In genomic region chr9:106169917-106170316, GRCm38 (mm10) we compare ENCODE assay signal across 8 mouse cellular contexts. TPM values are rescaled to one million over a fixed set of nuclear protein-coding genes. Genes with fewer than 3 reads are reported as not detected.
DNase-seq lines count a peak whose midpoint lies in the region; ATAC-seq lines count a peak whose summit lies in the region.

No protein-coding gene starts in this region.

- H3K4me1 ChIP-seq in heart, embryonic 14.5 days (ENCODE audit: control insufficient read depth in 2 of 2, insufficient read depth in 2 of 2, low read length in 2 of 2), result peaks cover 10 to 27% of the 10 kb centered on the region in 2 experiments
- H3K4me1 ChIP-seq in brown adipose tissue, adult 24 weeks (ENCODE audit: control insufficient read depth, insufficient read depth, insufficient read length, low read length), result peaks cover 9% of the 10 kb centered on the region
- H3K4me1 ChIP-seq in hindbrain, embryonic 14.5 days (replicated peaks; ENCODE audit: control insufficient read depth, insufficient read depth, low read length), result peaks cover 33% of the 10 kb centered on the region
- H3K4me1 ChIP-seq in midbrain, embryonic 13.5 days (replicated peaks), result peaks cover 37% of the 10 kb centered on the region

- no peaks in the 10 kb centered on the region for H3K27me3 ChIP-seq in heart, embryonic 14.5 days (ENCODE audit: control insufficient read depth, insufficient read depth, low read length)
- H3K27me3 ChIP-seq in hindbrain, embryonic 14.5 days (ENCODE audit: control insufficient read depth, insufficient read depth, low read length), result no peaks in the 10 kb centered on the region
- H3K27me3 ChIP-seq in midbrain, embryonic 13.5 days, result 0 out of 2 replicates have a peak, but pooled peaks cover 3% of the 10 kb centered on the region

- DNase-seq in heart, adult 9 months (ENCODE audit: low spot score in 2 of 2), result no peak
- no peak for DNase-seq in hindbrain, embryonic 14.5 days (ENCODE audit: low spot score)
- no peak for DNase-seq in spleen, adult 18-20 months
- DNase-seq in thymus, postnatal 36 days, result no peak
- no peak for DNase-seq in cerebellum, postnatal 25 days

- WGBS in heart, embryonic 14.5 days, result 34% methylated on average over 6 of the region's 6 CpGs
- 42% methylated on average over 6 of the region's 6 CpGs for WGBS in hindbrain, embryonic 14.5 days
- WGBS in midbrain, embryonic 13.5 days, result 39% methylated on average over 6 of the region's 6 CpGs

- H3K9ac ChIP-seq in heart, embryonic 14.5 days (ENCODE audit: low read length), result peak overlapping the region; percentile 94; the same call in 1 of the 2 replicates
- peak overlapping the region; percentile 92 for H3K9ac ChIP-seq in hindbrain, embryonic 14.5 days
- peak overlapping the region; percentile 95; the same call in 1 of the 2 replicates for H3K9ac ChIP-seq in midbrain, embryonic 13.5 days (replicated peaks)

- H3K4me2 ChIP-seq in heart, embryonic 14.5 days (ENCODE audit: low read length), result peak overlapping the region; percentile 78
- peak overlapping the region; percentile 95 for H3K4me2 ChIP-seq in hindbrain, embryonic 14.5 days (replicated peaks)
- peak overlapping the region; percentile 92 for H3K4me2 ChIP-seq in midbrain, embryonic 13.5 days (replicated peaks)

- H3K4me3 ChIP-seq in heart, embryonic 14.5 days (ENCODE audit: control insufficient read depth in 1 of 2, insufficient read depth in 1 of 2, low read depth in 1 of 2, low read length in 2 of 2), result no peak overlapping the region; a peak in 1 of 4 replicates
- H3K4me3 ChIP-seq in brown adipose tissue, adult 24 weeks (ENCODE audit: insufficient read depth, low read depth, low read length), result peak overlapping the region; percentile 65
- peak overlapping the region; percentile 82 for H3K4me3 ChIP-seq in hindbrain, embryonic 14.5 days (replicated peaks; ENCODE audit: low read length)
- H3K4me3 ChIP-seq in midbrain, embryonic 13.5 days (replicated peaks), result peak overlapping the region; percentile 98; the same call in 1 of the 2 replicates

- H3K27ac ChIP-seq in heart, embryonic 14.5 days (replicated peaks in 1 of 2; ENCODE audit: control insufficient read depth in 1 of 2, insufficient read depth in 1 of 2, low read depth in 2 of 2, low read length in 2 of 2), result no peak overlapping the region
- H3K27ac ChIP-seq in brown adipose tissue, adult 24 weeks (replicated peaks; ENCODE audit: low read depth, low read length), result no peak overlapping the region
- H3K27ac ChIP-seq in hindbrain, embryonic 14.5 days, result peak overlapping the region; percentile 98; the same call in 1 of the 2 replicates
- 0 out of 2 replicates have a peak overlapping the region, but pooled peaks have one; percentile 98 for H3K27ac ChIP-seq in midbrain, embryonic 13.5 days

- no peaks in the 10 kb centered on the region for H3K36me3 ChIP-seq in heart, embryonic 14.5 days (ENCODE audit: control insufficient read depth, insufficient read depth, low read length)
- no peaks in the 10 kb centered on the region for H3K36me3 ChIP-seq in hindbrain, embryonic 14.5 days (replicated peaks; ENCODE audit: control insufficient read depth, insufficient read depth)
- no peaks in the 10 kb centered on the region for H3K36me3 ChIP-seq in midbrain, embryonic 13.5 days

- ATAC-seq in heart, embryonic 14.5 days (ENCODE audit: insufficient number of reproducible peaks, insufficient read depth, low FRiP score, low read depth), result no peak
- no peak for ATAC-seq in hindbrain, embryonic 14.5 days (ENCODE audit: low FRiP score)
- no peak for ATAC-seq in midbrain, embryonic 13.5 days

- no peaks in the 10 kb centered on the region for H3K9me3 ChIP-seq in heart, embryonic 14.5 days (ENCODE audit: control insufficient read depth, low read length)
- H3K9me3 ChIP-seq in hindbrain, embryonic 14.5 days (ENCODE audit: control insufficient read depth, low read length), result no peaks in the 10 kb centered on the region
- H3K9me3 ChIP-seq in midbrain, embryonic 13.5 days, result no peaks in the 10 kb centered on the region

RNA-seq across cellular contexts. Expression of gene Wdr82, which starts 0.8 kb away (rescaled TPM):
- 19.6 and 22.6 TPM in 2 replicates for polyA plus RNA-seq in heart, embryonic 14.5 days (2014; fragmentation: Nextera tagmentation; extraction: Ambion mirVana)
- 19.7 and 20.3 TPM in 2 replicates for polyA plus RNA-seq in brown adipose tissue, adult 24 weeks (2012; ENCODE audit: insufficient read depth, insufficient read length, missing spikeins)
- polyA plus RNA-seq in hindbrain, embryonic 14.5 days (2014; fragmentation: Nextera tagmentation; extraction: Ambion mirVana), result 40.2 and 42.3 TPM in 2 replicates
- polyA plus RNA-seq in midbrain, embryonic 13.5 days (2015; fragmentation: Nextera tagmentation; extraction: Ambion mirVana), result 36.0 and 42.5 TPM in 2 replicates

RNA-seq across cellular contexts. Expression of gene Glyctk, which starts 12.0 kb away (rescaled TPM):
- polyA plus RNA-seq in heart, embryonic 14.5 days (2014; fragmentation: Nextera tagmentation; extraction: Ambion mirVana), result 0.73 and 1.0 TPM in 2 replicates
- polyA plus RNA-seq in brown adipose tissue, adult 24 weeks (2012; ENCODE audit: insufficient read depth, insufficient read length, missing spikeins), result 1.3 and 2.2 TPM in 2 replicates
- polyA plus RNA-seq in hindbrain, embryonic 14.5 days (2014; fragmentation: Nextera tagmentation; extraction: Ambion mirVana), result 2.3 and 3.0 TPM in 2 replicates
- 10.1 TPM in 2 replicates for polyA plus RNA-seq in midbrain, embryonic 13.5 days (2015; fragmentation: Nextera tagmentation; extraction: Ambion mirVana)

RNA-seq across cellular contexts. Expression of gene Ppm1m, which starts 29.6 kb away (rescaled TPM):
- 19.1 and 19.4 TPM in 2 replicates for polyA plus RNA-seq in heart, embryonic 14.5 days (2014; fragmentation: Nextera tagmentation; extraction: Ambion mirVana)
- polyA plus RNA-seq in brown adipose tissue, adult 24 weeks (2012; ENCODE audit: insufficient read depth, insufficient read length, missing spikeins), result 104 and 137 TPM in 2 replicates
- 13.0 and 13.4 TPM in 2 replicates for polyA plus RNA-seq in hindbrain, embryonic 14.5 days (2014; fragmentation: Nextera tagmentation; extraction: Ambion mirVana)
- polyA plus RNA-seq in midbrain, embryonic 13.5 days (2015; fragmentation: Nextera tagmentation; extraction: Ambion mirVana), result 16.7 and 16.9 TPM in 2 replicates

RNA-seq across cellular contexts. Expression of gene Twf2, which starts 33.0 kb away (rescaled TPM):
- 45.5 and 48.8 TPM in 2 replicates for polyA plus RNA-seq in heart, embryonic 14.5 days (2014; fragmentation: Nextera tagmentation; extraction: Ambion mirVana)
- 13.6 and 19.5 TPM in 2 replicates for polyA plus RNA-seq in brown adipose tissue, adult 24 weeks (2012; ENCODE audit: insufficient read depth, insufficient read length, missing spikeins)
- polyA plus RNA-seq in hindbrain, embryonic 14.5 days (2014; fragmentation: Nextera tagmentation; extraction: Ambion mirVana), result 49.6 and 52.9 TPM in 2 replicates
- 52.2 and 53.3 TPM in 2 replicates for polyA plus RNA-seq in midbrain, embryonic 13.5 days (2015; fragmentation: Nextera tagmentation; extraction: Ambion mirVana)

RNA-seq across cellular contexts. Expression of gene Tlr9, which starts 52.5 kb away (rescaled TPM):
- 0.05 and 0.09 TPM in 2 replicates for polyA plus RNA-seq in heart, embryonic 14.5 days (2014; fragmentation: Nextera tagmentation; extraction: Ambion mirVana)
- 0.48 and 0.88 TPM in 2 replicates for polyA plus RNA-seq in brown adipose tissue, adult 24 weeks (2012; ENCODE audit: insufficient read depth, insufficient read length, missing spikeins)
- 0.12 TPM in 1 of 2 replicates, not detected in the other for polyA plus RNA-seq in hindbrain, embryonic 14.5 days (2014; fragmentation: Nextera tagmentation; extraction: Ambion mirVana)
- not detected in 2 replicates for polyA plus RNA-seq in midbrain, embryonic 13.5 days (2015; fragmentation: Nextera tagmentation; extraction: Ambion mirVana)

Comparison
In these comparisons a context has a peak if more than half of its experiments do, and no peak if none do; other contexts are left out.
1. H3K27ac ChIP-seq: peak in hindbrain, embryonic 14.5 days (single experiment) and midbrain, embryonic 13.5 days (single experiment); none in heart, embryonic 14.5 days (0 of 2) and brown adipose tissue, adult 24 weeks (single experiment).
2. H3K4me3 ChIP-seq: peak in brown adipose tissue, adult 24 weeks (single experiment), hindbrain, embryonic 14.5 days (single experiment) and midbrain, embryonic 13.5 days (single experiment); none in heart, embryonic 14.5 days (0 of 2).
3. Peak in every context shown above with its lines, with median percentiles within 50 percentile points of each other: H3K4me2 ChIP-seq and H3K9ac ChIP-seq.